Mouse (Mus musculus) forebrain, embryonic 11.5 days (tissue): Measurements from ENCODE around the gene Acvrl1. TPM values are rescaled to one million over a fixed set of nuclear protein-coding genes. Genes with fewer than 3 reads are reported as not detected.

Experiments used
- ATAC-seq: fragments of 200-750 bp; cut with Nextera tagmentation; replicated peaks from 2 replicates; pipeline ENCODE4 v1.8.0; 2017; ENCODE audit warnings: moderate TSS enrichment; ENCODE audit not compliant: low FRiP score
- DNase-seq: peaks from one replicate; pipeline ENCODE4 v3.0.0-alpha.2; 2017; ENCODE audit warnings: low spot score
- H3K27ac ChIP-seq: fragments of 300-500 bp; sonication (generic); 2 replicates; pipeline ENCODE4 v1.5.1; 2014; ENCODE audit warnings: low read depth, low read length
- H3K27me3 ChIP-seq: fragments of 300-500 bp; sonication (generic); 2 replicates; pipeline ENCODE4 v1.6.1; 2014; ENCODE audit warnings: mild to moderate bottlenecking, low read length, mixed read lengths; ENCODE audit not compliant: control insufficient read depth, insufficient read depth
- H3K36me3 ChIP-seq: fragments of 300-500 bp; sonication (generic); 2 replicates; pipeline ENCODE4 v1.6.1; 2014; ENCODE audit warnings: mild to moderate bottlenecking, low read length, moderate library complexity, mixed read lengths; ENCODE audit not compliant: control insufficient read depth, insufficient read depth
- H3K4me1 ChIP-seq: fragments of 300-500 bp; sonication (generic); replicated peaks from 2 replicates; pipeline ENCODE4 v1.6.1; 2014; ENCODE audit warnings: low read length, mixed read lengths; ENCODE audit not compliant: control insufficient read depth, insufficient read depth
- H3K4me2 ChIP-seq: fragments of 300-500 bp; sonication (generic); 2 replicates; pipeline ENCODE4 v1.6.1; 2014; ENCODE audit warnings: low read depth, mild to moderate bottlenecking, low read length, moderate library complexity, mixed read lengths; ENCODE audit not compliant: severe bottlenecking
- H3K4me3 ChIP-seq: fragments of 300-500 bp; sonication (generic); 2 replicates; pipeline ENCODE4 v1.5.1; 2014; ENCODE audit warnings: low read depth, low read length
- H3K9ac ChIP-seq: fragments of 300-500 bp; sonication (generic); 2 replicates; pipeline ENCODE4 v1.6.1; 2014; ENCODE audit warnings: low read length
- H3K9me3 ChIP-seq: fragments of 300-500 bp; sonication (generic); 2 replicates; pipeline ENCODE4 v1.6.1; 2016; ENCODE audit warnings: low read length, mixed read lengths; ENCODE audit not compliant: control insufficient read depth
- WGBS: fragments of 180-500 bp; shearing (Covaris S2); extraction: QIAGEN DNeasy Blood & Tissue Kit; methylation state at CpG from one replicate; pipeline ENCODE4 v1.1.7; 2014; 5-methylcytosine and 5-hydroxymethylcytosine counted together
- polyA plus RNA-seq: library from polyadenylated mRNA; unstranded; fragments of >200 nt; fragmentation: Nextera tagmentation; extraction: Ambion mirVana; gene quantifications from 2 replicates; pipeline ENCODE4 v1.2.1, GENCODE M21; 2014

Acvrl1 gene
- polyA plus RNA-seq, 1 experiment from 2014 or later, result 7.2 TPM

DNA sequence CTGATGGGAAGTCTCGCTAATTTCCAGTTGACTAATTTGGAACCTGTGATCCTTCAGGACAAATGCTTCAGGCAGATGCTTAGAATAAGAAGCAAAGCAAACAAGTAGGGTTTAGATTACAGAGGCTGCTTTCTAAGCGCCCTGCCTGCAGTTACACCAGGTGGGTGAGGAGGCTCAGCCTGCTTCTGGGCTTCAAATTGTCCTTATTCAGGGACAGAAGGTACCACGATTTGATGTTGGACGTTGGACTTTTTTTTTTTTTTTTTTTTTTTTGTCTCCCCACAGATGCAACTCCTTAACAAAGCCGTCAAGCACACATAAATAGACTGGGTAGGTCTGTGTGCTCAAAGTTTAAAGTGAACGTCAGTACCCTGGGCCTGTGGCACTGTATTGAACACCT, 20.3 kb downstream of the Acvrl1 start:
- H3K36me3 ChIP-seq, result no peaks in the 10 kb centered on the region
- H3K4me3 ChIP-seq, result no peak overlapping the region
- H3K9ac ChIP-seq, result no peak overlapping the region
- no peak for DNase-seq
- H3K4me2 ChIP-seq, result no peak overlapping the region
- H3K27ac ChIP-seq, result no peak overlapping the region
- WGBS, result 69% methylated on average over 6 of the region's 6 CpGs
- H3K4me1 ChIP-seq, result peaks cover 3% of the 10 kb centered on the region; the same call in 1 of the 2 replicates
- no peak for ATAC-seq
- H3K27me3 ChIP-seq, result no peaks in the 10 kb centered on the region
- no peaks in the 10 kb centered on the region for H3K9me3 ChIP-seq

GRCm38 (mm10) chr15:101151409-101152261, 23.3 kb downstream of the Acvrl1 start:
- Histone ChIP-seq H3K4me1 (no peaks in the 10 kb centered on the region), H3K27me3 (no peaks in the 10 kb centered on the region), H3K9ac (no peak overlapping the region), H3K4me3 (no peak overlapping the region), H3K36me3 (no peaks in the 10 kb centered on the region), H3K9me3 (no peaks in the 10 kb centered on the region; the same call in 1 of the 2 replicates), H3K4me2 (no peak overlapping the region), H3K27ac (no peak overlapping the region)
- WGBS, result 73% methylated on average over 9 of the region's 9 CpGs
- no peak for ATAC-seq
- no peak for DNase-seq

DNA sequence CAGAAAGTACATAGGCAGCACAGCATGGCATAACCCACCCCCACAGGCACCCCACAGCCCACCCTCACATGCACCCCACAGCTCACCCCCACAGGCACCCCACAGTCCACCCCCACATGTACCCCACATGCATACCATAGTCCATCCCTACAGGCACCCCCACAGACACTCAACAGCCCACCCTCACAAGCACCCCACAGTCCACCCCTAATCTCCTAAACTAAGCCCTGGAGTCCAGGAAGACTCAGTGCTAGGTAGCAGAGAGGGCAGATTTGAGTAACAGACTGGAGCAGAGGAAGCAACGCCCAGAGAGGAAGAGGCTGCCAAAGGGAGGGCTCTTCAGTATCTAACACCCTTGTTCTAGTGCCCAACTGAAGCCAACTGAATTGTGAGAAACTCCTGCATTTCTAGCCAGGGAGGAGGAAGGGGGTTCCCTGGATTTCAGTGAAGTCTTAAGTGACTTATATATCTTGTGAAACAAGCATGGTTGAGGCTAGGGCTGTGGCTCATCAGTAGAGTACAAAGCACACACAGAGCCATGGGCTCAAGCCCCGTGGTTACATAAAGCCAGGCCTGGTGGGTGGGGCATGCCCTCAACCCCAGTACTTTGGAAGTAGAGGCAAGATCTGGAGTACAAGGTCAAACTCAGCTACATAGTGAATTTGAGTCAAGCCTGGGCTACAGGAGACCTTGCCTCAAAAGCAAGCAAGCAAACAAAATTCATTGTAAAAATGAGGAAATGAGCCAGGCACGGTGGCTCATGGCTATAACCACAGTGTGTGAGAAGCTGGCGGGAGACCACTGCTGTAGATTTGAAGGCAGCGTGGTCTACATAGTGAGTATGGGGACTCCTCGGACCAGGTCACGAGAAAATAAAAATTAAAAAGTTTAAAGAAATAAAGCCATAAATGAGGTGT, 26.6 kb downstream of the Acvrl1 start:
- Histone ChIP-seq H3K4me1 (0 out of 2 replicates have a peak, but pooled peaks cover 3% of the 10 kb centered on the region), H3K4me2 (no peak overlapping the region), H3K27me3 (no peaks in the 10 kb centered on the region), H3K4me3 (no peak overlapping the region), H3K9ac (no peak overlapping the region), H3K27ac (no peak overlapping the region), H3K9me3 (no peaks in the 10 kb centered on the region; the same call in 1 of the 2 replicates), H3K36me3 (no peaks in the 10 kb centered on the region)
- ATAC-seq (no peak), DNase-seq (no peak)
- 83% methylated on average over 7 of the region's 7 CpGs for WGBS

GRCm38 (mm10) chr15:101160128-101160527, 31.8 kb downstream of the Acvrl1 start:
- Histone ChIP-seq H3K36me3 (no peaks in the 10 kb centered on the region), H3K9ac (no peak overlapping the region), H3K27me3 (no peaks in the 10 kb centered on the region), H3K9me3 (no peaks in the 10 kb centered on the region; the same call in 1 of the 2 replicates), H3K4me1 (peaks cover 13% of the 10 kb centered on the region), H3K4me2 (no peak overlapping the region), H3K27ac (peak overlapping the region; percentile 18; the same call in 1 of the 2 replicates), H3K4me3 (no peak overlapping the region)
- WGBS, result 33% methylated on average over 1 of the region's 1 CpGs
- ATAC-seq, result peak; percentile 20
- DNase-seq, result no peak

- H3K36me3 ChIP-seq, result no peaks in the 10 kb centered on the region
- peak; percentile 72 for DNase-seq
- H3K4me1 ChIP-seq, result peaks cover 13% of the 10 kb centered on the region
- H3K9me3 ChIP-seq, result no peaks in the 10 kb centered on the region; the same call in 1 of the 2 replicates
- H3K4me2 ChIP-seq, result 0 out of 2 replicates have a peak overlapping the region, but pooled peaks have one; percentile 9
- peak; percentile 79 for ATAC-seq
- no peak overlapping the region for H3K4me3 ChIP-seq
- WGBS, result 22% methylated on average over 7 of the region's 7 CpGs
- H3K27me3 ChIP-seq, result no peaks in the 10 kb centered on the region
- peak overlapping the region; percentile 15; the same call in 1 of the 2 replicates for H3K27ac ChIP-seq
- H3K9ac ChIP-seq, result peak overlapping the region; percentile 14; the same call in 1 of the 2 replicates
These were observed 32.3 kb downstream of the Acvrl1 start for GRCm38 (mm10) chr15:101160591-101160990.

DNA sequence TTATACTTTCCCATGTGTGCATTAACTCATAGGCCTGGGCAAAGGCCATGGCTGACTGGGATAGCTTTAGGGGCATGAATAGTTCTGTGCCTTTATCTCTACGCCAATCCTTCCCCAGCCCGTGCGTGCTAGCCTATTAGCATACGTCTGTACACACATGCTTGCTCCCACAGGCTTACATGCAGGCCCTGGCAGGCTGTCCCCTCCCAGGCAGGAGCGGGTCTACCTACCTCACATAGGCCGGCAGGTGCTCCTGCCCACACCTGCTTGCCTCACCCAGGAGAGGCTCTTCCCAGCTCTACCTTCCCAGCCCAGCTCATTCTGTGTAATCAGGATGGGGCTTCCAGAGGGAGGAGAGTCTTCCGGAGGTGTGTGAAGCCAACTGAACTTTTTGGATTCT, 33.2 kb downstream of the Acvrl1 start:
- 87% methylated on average over 7 of the region's 7 CpGs for WGBS

DNA sequence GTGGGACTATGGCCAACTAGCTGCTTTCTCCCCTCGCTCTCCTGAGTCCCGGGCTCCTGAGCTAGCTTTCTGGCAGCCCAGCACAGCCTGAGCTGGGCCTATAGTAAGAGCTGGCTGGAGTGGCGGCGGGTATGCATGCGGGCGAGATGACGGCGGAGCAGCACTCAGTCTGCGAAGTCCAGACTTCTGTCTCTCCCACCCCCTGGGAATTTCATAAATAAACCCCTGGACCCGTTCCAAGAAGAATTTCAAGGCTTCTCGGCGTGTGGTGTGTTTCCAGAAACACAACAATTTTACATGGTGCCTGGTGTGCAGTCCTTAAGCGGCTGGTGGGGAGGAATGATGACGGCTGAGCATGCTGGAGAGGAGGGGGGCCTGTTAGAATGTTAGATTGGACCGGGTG, 34.7 kb downstream of the Acvrl1 start:
- H3K4me3 ChIP-seq, result no peak overlapping the region
- ATAC-seq, result no peak
- no peaks in the 10 kb centered on the region for H3K9me3 ChIP-seq
- no peaks in the 10 kb centered on the region for H3K27me3 ChIP-seq
- WGBS, result 57% methylated on average over 15 of the region's 15 CpGs
- DNase-seq, result no peak
- peaks cover 13% of the 10 kb centered on the region for H3K4me1 ChIP-seq
- H3K36me3 ChIP-seq, result no peaks in the 10 kb centered on the region
- no peak overlapping the region for H3K4me2 ChIP-seq
- H3K9ac ChIP-seq, result 0 out of 2 replicates have a peak overlapping the region, but pooled peaks have one; percentile 1
- peak overlapping the region; percentile 8; the same call in 1 of the 2 replicates for H3K27ac ChIP-seq

More for the DNA sequence above, 33.2 kb downstream of the Acvrl1 start:
- Histone ChIP-seq H3K4me1 (peaks cover 13% of the 10 kb centered on the region), H3K9me3 (no peaks in the 10 kb centered on the region), H3K27me3 (no peaks in the 10 kb centered on the region), H3K4me3 (no peak overlapping the region), H3K27ac (no peak overlapping the region), H3K9ac (no peak overlapping the region), H3K36me3 (no peaks in the 10 kb centered on the region), H3K4me2 (no peak overlapping the region)
- DNase-seq (no peak), ATAC-seq (no peak)

- Histone ChIP-seq H3K9me3 (no peaks in the 10 kb centered on the region), H3K4me2 (no peak overlapping the region), H3K27me3 (no peaks in the 10 kb centered on the region), H3K27ac (no peak overlapping the region), H3K9ac (no peak overlapping the region), H3K4me1 (peaks cover 13% of the 10 kb centered on the region), H3K36me3 (no peaks in the 10 kb centered on the region), H3K4me3 (no peak overlapping the region)
- DNase-seq, result no peak
- no peak for ATAC-seq
- 66% methylated on average over 5 of the region's 5 CpGs for WGBS
These were observed 35.5 kb downstream of the Acvrl1 start for GRCm38 (mm10) chr15:101163854-101164253.
